Mouse (Mus musculus) CH12.LX (cell line): ENCODE data around the gene Entr1.

Source experiments
- CTCF ChIP-seq, 2 experiments: IDR thresholded peaks in 1 of 2; conservative IDR thresholded peaks in 1 of 2; 2 replicates each; pipeline ENCODE4 v1.5.1; 2011 to 2012; ENCODE audit warnings: low read depth in 2 of 2, low read length in 2 of 2, improper control_type of control experiment in 1 of 2, inconsistent platforms in 1 of 2, mild to moderate bottlenecking in 1 of 2, moderate library complexity in 1 of 2
- E2F4 ChIP-seq: IDR thresholded peaks from 2 replicates; pipeline ENCODE4 v1.6.1; 2011; ENCODE audit warnings: low read depth, low read length, improper control_type of control experiment; ENCODE audit not compliant: insufficient replicate concordance
- EP300 ChIP-seq: IDR thresholded peaks from 2 replicates; pipeline ENCODE4 v1.6.1; 2011; ENCODE audit warnings: low read length, improper control_type of control experiment
- ETS1 ChIP-seq: conservative IDR thresholded peaks from 2 replicates; pipeline ENCODE4 v1.6.1; 2012; ENCODE audit warnings: low read depth, mild to moderate bottlenecking, inconsistent platforms, low read length, improper control_type of control experiment, moderate library complexity
- GABPA ChIP-seq: IDR thresholded peaks from 2 replicates; pipeline ENCODE4 v1.6.1; 2012; ENCODE audit warnings: low read depth, low read length, improper control_type of control experiment, inconsistent platforms; ENCODE audit not compliant: insufficient replicate concordance
- MAFK ChIP-seq: IDR thresholded peaks from 2 replicates; pipeline ENCODE4 v1.6.1; 2011; ENCODE audit warnings: low read length, improper control_type of control experiment; ENCODE audit not compliant: insufficient replicate concordance
- MAZ ChIP-seq: IDR thresholded peaks from 2 replicates; pipeline ENCODE4 v1.6.1; 2012; ENCODE audit warnings: low read depth, mild to moderate bottlenecking, inconsistent platforms, low read length, improper control_type of control experiment, moderate library complexity
- PAX5 ChIP-seq: IDR thresholded peaks from 2 replicates; pipeline ENCODE4 v1.6.1; 2012; ENCODE audit warnings: low read length, inconsistent platforms, mixed read lengths
- POLR2A ChIP-seq: IDR thresholded peaks from 2 replicates; pipeline ENCODE4 v1.6.1; 2011; ENCODE audit warnings: low read depth, mild to moderate bottlenecking, improper control_type of control experiment, low read length
- TCF12 ChIP-seq: IDR thresholded peaks from 2 replicates; pipeline ENCODE4 v1.6.1; 2014; ENCODE audit warnings: low read depth, mild to moderate bottlenecking, inconsistent platforms, low read length, improper control_type of control experiment

DNA sequence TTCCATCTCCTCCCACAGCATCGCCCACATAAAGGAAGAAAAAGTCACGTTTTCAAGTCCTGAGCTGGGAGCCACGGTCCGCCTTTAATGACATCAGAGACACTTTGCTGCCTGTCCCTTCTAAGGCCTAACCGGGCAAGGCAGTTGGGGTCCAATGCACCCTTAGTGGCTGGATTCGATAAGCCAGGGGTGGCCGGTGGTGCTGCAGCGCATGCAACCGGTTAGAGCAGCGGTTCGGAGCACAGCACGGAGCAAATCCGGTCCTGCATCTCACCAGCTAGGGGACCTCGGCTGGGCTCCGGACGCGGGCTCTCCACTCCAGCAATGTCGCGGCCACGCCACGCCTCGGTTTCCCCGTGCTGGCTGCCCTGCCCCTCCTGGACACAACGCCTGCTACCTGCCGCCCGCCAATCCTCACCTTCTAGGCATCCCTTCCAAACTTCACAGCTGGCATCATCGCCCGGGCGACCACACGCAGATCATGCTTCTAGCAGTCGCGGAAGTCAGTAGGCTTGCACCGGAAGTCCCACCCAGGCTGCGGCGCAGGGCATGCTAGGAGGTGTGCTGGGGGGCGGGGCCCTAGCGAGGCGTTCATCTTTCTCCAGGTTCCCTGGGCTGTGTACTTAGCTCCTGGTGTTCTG, 8.9 kb downstream of the Entr1 start, which contains the start of gene Snapc4:
- TF ChIP-seq MAFK (no peak), PAX5 (no peak), GABPA (no peak), POLR2A (peak; percentile 90), CTCF (conservative IDR thresholded peaks at IDR 0.05 in 1 of 2, IDR thresholded peaks at IDR 0.05 in 1 of 2; ENCODE audit: low read depth in 2 of 2, low read length in 2 of 2) (no peak), EP300 (no peak), E2F4 (no peak), MAZ (peak; percentile 80), TCF12 (peak; percentile 80), ETS1 (no peak; the same call in 1 of the 2 replicates)
